22 mouse cellular contexts compared by ENCODE assay signal in the genomic region with DNA sequence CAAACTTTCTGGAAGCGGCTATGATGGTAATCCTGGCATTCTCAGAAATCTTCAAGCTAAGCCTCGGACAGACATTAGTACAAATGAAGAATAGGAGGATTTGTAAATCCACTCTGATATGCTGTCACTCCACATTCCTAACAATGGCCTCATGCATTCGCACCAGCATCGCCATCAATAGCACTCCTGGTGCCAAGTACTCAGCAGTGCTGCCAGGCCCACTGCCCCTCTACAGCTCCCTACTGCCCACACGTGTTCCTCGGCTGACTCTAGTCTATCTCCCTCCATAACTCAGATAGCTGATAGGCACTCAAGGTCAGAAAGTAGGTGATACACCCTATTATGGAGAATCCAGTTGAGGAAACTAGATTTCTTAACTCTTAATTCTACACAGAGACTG.
DNase-seq lines count a peak whose midpoint lies in the region; ATAC-seq lines count a peak whose summit lies in the region.
"Had no signal": no experiment of that assay in that cellular context is flagged by ENCODE, and none has a peak within 500 bp of the region (broad histone marks: within the 10 kb centered on the region; RNA-seq: fewer than 3 reads in every experiment).

No protein-coding gene starts in this region.

- peak; percentile 0 for DNase-seq in cerebellum, adult 11 months
- peak; percentile 1 to 18 for DNase-seq in layer of hippocampus, adult 18-20 months (ENCODE audit: low spot score in 2 of 2)
- DNase-seq in layer of hippocampus, postnatal 10 days (ENCODE audit: low spot score in 2 of 2) = no peak
- peak; percentile 25 to 28 for DNase-seq in right cerebral cortex, postnatal 10 days (ENCODE audit: low spot score in 2 of 2)
- DNase-seq in right cerebral cortex, adult 2 months (ENCODE audit: low spot score in 2 of 2) = no peak
- DNase-seq in thymus, postnatal 14 days = no peak
- no peak for DNase-seq in spleen, postnatal 14 days (ENCODE audit: low spot score in 2 of 2)
- DNase-seq: adrenal gland, postnatal 25 days; gastrocnemius, postnatal 25 days; heart, adult 2 months; heart, postnatal 14 days; kidney, adult 9 months; kidney, postnatal 25 days; liver, embryonic 13.5 days; lung, adult 2 months; lung, postnatal 14 days; thymus, adult 2 months had no signal

- no peak for ATAC-seq in cerebellum, adult (ENCODE audit: insufficient number of reproducible peaks, low FRiP score, low TSS enrichment)
- ATAC-seq: forebrain, embryonic 16.5 days; hindbrain, postnatal 0 days; intestine, embryonic 16.5 days; midbrain, embryonic 13.5 days had no signal

Comparison
In these comparisons a context has a peak if more than half of its experiments do, and no peak if none do; other contexts are left out.
1. DNase-seq: peak in cerebellum, adult 11 months (single experiment), layer of hippocampus, adult 18-20 months (2 of 2) and right cerebral cortex, postnatal 10 days (2 of 2); none in layer of hippocampus, postnatal 10 days (0 of 2), right cerebral cortex, adult 2 months (0 of 2), thymus, postnatal 14 days (single experiment) and spleen, postnatal 14 days (0 of 2).